Mouse (Mus musculus): Measurements from ENCODE around the gene Dab1.

Gene Dab1

DNA sequence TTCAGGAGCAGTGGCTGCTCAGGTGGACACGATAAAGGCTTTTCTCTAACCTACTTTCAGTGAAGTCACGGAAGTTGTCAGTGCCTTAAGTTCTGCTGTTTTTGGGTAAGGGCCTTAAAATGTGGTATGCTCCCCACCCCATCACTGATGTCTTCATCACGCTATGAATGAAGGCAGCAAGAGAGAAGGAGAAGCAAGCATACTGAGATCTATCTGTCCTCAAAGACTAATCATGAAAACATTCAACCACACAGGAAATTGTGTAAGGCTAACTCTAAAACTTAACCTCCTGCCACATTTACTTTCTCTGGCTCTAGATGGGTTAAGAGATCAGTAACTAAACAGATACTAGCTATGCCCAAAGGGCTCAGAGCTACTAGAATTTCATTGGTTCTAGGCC lies 1050.2 kb downstream of the Dab1 start:
- no peak for DNase-seq (ENCODE audit: low spot score)

DNA sequence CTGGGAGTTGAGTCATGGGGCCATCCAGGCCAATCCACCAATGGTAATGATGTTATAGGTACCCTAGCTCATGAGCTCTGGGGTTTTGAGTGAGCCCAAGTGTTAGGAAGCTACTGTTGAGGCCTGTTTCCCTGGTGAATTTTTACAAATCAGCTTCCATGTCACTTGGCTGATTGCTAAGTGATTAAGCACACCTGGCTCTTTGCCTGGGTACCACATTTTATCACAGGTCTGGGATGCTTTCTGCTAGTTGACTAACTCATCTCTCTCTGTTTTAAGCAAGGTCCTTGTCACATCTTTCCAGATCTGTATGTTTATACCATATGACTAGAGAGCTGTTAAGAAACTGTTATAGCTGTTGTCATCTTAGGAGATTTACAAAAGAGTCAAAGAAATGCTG lies 1051.6 kb downstream of the Dab1 start:
- DNase-seq (ENCODE audit: low spot score): no peak

DNA sequence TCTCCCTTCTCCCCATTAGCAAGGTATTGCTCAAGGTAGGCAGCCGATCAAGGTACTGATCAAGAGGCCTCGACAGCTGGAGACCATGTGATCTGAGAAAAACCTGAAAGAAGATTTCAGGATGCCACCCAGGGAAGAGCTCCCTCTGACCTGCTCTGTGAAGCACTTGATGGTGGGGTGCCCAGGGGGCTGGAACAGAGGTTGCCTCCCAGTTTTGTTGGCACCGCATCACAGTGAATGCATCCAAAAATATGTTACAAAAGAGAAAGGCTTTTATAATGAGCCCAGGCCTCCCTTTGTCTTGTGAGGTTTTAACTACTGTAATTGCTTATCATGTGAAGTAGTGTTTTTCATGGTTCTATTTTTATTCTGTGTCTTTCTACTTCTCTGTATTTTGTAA lies 1054.2 kb downstream of the Dab1 start:
- no peak for DNase-seq (ENCODE audit: low spot score)

DNA sequence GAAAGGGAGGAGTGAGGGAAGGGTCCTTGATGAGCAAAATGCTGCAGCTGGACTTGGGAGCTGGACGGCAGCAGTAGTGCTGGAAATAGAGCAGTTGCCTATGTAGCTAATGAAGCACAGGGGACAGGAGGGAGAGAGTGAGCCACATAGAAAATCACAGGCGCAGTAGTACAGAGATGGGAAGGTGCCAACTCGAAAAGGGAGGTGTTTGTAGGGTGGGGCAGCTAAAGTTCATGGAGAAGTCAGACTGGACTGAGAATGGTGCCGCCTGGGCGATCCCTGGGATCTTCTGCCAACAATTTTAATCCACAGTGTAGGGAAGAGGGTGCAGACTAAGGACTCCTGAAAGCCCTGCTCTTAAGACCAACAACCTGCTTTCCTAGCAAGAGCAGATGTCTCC lies 1055.5 kb downstream of the Dab1 start:
- DNase-seq (ENCODE audit: low spot score): no peak

DNA sequence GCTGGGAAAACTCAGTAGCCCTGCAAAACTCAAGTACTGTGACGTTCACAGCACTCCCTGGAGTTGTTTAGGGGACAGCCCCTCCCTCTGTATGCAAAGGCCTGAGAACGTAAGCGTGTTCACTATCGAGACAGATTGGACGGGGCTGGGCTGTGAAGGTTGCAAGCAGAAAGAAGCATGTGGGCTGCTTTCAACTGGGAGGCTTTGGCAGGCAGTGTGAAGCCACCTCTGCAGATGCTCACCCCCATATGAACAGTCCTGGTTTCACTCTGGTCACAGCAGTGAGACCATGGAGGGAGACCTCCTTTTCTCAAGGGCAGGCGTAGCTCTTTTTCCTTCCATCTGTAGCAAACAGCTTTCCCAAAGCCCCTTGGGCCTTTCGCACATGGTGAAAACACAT lies 1059.1 kb downstream of the Dab1 start:
- DNase-seq (ENCODE audit: low spot score): no peak

DNA sequence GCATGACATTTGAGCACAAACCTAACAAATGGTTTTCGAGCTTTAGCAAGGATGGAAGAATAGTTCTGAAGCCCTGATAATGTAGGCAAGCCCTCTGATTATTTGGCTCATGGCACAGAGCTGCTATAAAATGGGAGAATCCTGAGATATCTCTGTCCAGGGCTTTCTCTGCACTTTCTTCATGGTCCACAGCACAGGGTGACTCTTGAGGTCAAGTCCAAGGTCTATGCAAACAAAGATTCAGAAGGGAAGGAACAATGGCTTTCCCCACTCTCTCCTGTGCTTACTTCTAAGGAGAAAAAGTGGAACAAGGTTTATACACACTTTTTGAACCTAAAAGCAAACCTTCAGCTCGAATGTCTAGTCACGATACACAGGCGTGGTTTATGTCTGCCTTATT lies 1061.3 kb downstream of the Dab1 start:
- DNase-seq (ENCODE audit: low spot score): no peak

DNA sequence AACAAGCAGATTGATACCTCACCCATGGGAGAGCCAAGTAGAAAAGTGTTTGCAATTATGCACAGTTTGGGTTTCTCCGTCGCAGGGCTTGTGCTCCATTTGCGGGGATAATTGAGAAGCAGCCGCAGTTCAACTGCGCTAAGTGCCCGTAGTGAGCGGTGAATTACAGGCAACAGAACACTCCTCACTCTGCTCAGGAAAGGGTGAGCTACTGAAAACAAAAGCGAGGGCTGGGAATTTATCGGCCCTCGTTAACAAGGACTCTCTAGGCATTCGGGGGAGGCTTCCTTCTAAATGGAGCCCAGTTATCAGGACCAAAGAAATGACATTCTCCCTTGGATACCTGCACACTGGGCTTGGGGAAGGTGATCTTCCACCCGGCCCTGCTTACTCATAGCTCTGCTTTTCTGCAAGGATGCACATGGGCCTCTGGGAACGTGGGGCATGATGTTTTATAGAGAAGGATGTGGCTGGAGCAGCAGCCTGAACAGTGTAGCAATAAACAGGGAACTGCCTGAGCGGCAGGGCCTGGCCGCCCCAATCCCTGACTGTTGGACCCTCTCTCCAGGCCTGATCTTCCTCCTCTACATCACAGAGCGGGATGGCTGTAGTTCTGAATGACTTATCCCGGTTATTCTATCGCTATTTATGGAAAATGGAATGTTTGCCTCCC lies 1067.1 kb downstream of the Dab1 start:
- DNase-seq (ENCODE audit: low spot score): no peak

DNA sequence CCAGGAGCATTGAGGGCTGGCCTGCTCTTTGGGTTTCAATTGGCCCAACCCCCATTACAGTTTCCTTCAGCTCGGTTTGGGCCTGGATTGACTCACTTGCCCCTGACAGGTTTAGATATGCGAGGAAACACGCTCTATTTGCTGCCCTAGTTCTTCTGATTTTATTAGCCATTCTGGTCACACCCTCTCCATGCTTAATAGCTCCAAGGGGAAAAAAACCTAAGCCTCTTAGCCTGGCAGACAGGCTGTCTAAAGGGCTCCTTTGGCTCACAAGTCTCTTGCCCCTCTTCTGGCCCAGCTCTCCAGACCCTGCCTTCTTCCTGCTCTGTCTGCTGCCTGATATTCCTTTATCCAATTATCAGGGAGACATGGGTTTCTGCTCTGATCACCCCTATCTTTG lies 1069.9 kb downstream of the Dab1 start:
- DNase-seq (ENCODE audit: low spot score): no peak

DNA sequence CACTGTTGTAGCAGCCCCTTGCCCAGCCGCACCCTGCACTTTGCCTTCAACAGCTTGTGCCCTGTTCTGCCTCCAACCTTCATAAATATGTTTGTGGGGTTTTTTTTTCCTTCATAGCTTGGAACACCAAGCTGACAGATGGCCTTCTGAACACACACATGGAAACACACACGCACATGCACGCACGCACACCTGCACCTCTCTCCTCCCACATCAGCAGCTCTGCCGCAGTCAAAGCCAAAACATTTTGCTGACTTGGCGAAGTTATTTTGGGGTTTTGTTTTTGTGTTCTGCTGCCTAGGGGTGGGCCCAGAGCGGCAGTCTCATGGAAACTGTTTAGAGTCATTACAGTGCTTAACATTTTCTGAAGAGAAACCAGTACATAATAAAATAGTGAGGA lies 1071.9 kb downstream of the Dab1 start:
- no peak for DNase-seq (ENCODE audit: low spot score)

DNA sequence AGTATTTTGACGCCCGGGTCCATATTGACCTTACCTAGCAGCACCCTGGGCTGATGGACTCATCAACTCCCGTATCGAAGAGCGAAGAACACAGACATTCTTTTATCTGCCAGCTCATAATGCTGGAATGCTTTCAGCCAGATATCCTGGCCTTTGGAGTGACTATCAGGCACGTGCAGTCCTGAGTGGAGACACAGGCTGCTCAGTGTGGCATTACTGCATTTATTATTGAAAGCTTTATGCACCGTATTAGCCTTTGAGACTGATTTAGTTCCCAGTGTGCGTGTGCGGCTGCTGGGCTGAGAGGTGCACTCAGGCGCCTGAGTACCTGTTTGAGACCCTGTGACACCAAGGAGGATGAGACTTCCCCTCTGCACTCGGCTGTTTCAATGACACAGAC lies 1075.0 kb downstream of the Dab1 start:
- no peak for DNase-seq (ENCODE audit: low spot score)

DNA sequence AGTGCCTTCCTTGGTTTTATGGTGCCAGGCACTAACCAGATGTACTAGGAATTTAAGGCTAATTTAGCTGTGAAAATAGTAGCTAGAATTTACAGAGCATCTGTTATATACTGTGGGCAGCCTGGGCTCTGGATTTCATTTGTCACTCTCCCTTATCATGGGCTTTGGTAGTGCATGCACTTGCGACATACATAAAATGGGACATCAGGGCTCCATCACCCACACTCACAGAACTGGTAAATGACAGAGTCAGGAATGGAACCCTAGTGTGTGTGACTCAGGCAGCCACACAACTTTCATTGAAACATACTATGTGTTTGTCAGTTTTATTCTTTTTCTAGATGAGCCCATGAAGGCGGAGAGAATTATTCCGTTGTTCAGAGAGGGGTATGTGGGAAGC lies 1077.4 kb downstream of the Dab1 start:
- no peak for DNase-seq (ENCODE audit: low spot score)

DNA sequence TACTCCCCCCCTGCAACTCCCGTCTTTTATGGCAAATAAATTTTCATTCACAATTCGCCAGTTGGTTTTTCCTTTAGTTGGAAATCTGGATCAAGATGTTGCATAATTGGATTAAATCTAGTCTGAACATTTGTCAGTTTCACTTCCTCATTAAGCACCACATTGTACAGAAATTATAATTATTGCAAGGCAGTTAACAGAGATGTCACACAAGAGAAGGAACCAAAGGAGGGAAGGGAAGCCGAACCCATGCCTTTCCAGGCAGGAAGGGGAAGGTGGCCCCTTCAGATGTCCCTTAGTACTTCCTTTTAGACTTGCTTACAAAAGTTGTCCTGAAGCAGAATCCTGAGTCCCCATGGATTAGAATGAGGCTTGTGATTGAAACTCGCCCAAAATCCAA lies 1078.5 kb downstream of the Dab1 start:
- DNase-seq (ENCODE audit: low spot score): no peak

DNA sequence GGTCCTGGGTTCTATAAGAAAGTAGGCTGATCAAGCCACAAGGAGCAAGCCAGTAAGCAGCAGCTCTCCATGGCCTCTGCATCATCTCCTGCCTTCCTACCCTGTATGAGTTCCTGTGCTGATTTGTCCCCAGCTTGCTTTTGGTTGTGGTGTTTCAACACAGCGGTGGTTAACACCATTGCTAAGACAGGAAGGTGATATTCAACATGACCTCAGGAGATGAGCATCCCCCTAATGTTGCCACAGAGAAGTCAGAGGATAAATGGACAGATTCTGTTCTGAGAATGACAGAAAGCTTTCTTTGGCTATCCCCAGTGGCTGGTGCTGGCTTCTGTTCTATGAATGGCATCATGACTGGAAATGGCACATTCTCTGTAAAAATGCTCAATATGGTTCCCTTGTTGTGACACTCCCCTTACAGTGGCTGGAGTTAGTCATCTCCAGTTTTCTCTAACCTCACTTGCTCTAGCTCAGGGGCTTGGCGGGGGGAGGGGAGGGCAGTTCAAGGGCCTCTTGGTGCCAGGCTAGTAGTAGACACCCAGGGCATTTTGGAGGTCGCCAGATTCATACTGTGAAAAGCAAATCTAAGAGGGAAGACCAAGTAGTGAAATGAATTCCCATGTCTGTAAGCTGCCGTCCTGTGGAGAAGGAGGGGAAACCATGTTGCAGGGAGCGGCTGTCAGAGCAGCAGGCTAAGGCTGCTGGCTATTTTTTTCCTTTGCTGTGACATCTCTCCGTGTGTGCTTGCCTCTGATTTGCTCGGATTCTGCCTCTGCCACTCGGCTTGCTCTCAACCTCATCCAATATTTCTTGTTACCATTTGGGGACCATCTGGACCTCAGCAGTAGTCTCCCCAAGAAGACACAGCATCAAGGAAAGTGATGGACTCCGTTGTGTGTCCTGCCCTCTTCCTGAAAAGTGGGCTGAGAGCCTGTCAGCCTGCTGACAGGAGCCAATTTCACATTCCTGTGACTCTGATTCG lies 1086.8 kb downstream of the Dab1 start:
- no peak for DNase-seq (ENCODE audit: low spot score)

DNA sequence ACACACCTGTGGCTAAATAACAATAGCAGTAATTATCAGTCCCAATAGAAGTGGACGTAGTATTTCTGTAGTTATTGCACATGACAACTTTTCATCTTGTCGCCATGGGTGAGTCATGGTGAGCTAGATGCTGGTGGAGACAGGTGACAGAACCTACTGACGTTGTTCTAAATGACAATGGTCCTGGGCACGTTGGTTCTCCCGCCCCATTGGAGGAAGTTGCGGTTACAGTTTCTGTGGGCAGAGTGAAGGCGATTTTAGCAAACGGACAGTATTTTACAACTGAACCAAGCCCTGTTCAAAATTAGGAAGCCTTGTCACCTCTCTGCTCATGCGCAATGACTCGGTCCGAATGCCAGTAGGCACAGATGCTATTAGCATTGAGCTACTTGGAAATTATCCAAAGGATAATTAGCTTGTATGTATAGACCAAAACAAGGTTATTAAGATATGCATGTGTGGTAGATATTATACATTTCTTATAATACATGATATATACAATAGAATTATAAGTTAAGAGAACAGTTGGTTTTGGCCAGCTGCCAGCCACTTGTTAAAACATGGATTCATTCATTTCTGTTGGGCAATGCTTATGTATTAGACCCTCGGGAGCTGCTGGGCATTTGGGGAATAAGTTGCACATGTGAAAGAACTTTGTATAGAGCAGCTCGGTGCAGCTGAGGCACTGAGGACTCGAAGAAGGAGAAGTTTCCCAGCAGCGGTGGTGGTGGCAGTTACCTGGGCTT lies 1093.4 kb downstream of the Dab1 start:
- no peak for DNase-seq (ENCODE audit: low spot score)

DNA sequence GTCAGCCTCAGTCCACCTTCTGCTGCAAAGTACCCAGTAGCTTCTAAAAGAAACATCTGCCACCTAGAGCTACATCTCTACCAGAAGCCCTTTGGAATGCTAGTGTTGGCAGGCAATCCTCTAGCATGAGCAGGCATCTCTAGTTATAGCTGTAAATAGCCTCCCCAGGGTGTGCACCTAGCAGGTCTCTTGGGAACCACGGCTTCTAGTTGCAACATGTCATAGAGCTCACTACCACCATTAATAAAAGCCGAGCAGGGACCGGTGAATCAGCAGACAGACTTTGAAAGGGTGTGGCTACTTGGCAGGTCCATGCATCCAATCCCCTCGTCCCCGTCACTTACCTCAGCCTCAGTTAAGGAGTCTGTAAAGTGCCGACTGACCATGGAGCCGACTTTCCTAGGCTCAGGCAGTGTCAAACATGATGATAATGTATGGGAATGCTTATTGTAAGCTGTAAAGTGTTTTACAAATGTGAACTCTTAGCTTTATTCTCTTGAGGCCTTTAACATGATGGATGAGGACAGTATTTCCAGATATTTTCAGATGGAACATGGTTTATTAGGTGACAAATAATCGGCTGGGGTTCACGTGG lies 1095.9 kb downstream of the Dab1 start:
- no peak for DNase-seq (ENCODE audit: low spot score)

DNA sequence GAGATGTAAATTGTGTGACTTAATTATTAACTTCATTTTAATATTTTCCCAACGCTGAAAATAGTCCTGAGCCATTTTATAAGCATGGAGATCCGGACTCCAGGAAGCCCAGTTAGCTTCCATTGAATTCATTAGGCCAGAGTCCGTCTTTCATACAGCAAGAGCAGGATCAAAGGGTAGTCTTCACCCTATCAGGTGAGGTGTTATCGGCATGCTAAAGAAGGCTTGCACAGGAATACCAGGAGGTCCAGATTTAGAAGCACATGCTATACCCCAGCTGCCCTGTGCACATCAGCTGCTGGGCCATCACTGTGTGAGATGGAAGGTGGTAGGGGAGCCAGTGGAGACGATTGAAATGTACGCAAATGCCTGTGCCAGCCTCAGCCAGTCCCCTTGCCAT lies 1096.7 kb downstream of the Dab1 start:
- DNase-seq (ENCODE audit: low spot score): no peak

DNA sequence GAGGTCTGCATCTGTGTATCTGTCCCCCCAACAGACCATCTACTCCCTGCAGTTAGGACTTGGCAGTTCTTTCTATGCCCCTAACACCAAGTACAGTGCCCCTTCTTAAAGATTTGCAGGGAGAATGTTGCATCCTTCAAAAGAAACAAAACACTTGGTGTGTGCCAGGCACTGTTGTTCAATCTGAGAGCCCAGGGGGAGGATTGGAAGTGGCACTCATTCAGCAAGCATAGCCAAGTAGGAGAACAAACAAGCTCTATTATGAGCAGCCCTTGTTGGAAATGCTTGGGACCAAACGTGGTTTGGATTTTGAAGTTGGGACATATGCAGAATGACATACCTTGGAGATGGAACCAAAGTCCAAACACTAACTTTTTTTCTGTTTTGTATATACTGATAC lies 1097.3 kb downstream of the Dab1 start:
- DNase-seq (ENCODE audit: low spot score): no peak

DNA sequence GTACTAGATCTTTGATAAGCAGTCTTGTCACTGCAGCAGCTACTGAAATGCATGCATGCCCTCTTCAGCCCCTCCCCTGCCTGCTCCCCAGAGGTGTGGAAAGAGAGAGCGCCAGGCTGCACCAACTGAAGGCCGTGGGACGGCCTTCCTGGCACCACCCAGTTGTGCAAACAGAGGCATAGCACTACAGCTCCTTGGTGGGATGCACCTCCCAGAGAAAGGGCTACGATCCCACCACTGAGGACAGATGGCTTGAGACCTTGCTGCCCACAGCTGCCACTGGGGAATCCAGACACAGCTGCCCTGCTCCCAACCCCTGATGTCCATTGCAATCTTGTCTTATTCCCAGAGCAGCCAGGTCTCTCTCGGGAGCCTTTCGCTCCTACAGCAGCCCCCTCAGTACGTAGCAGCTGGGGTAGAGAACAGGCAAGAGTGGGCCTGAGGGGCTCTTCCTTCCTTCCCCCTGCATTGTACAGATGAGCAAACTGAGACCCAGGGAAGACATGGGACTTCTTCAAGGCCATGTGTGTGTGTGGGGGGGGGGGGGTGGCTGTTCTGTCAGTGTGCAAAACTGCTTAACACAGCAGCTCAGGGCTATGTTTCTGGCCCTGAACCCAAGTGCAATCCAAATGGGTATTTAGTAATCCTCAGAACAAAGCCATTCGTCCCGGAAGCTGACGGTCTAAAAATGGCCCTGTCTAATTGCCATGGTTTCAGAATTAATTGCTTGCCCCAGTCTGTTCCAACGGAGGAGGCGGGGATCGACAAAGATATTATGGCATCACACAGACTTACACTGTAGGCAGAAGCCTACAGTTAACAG lies 1100.0 kb downstream of the Dab1 start:
- DNase-seq (ENCODE audit: low spot score): no peak

DNA sequence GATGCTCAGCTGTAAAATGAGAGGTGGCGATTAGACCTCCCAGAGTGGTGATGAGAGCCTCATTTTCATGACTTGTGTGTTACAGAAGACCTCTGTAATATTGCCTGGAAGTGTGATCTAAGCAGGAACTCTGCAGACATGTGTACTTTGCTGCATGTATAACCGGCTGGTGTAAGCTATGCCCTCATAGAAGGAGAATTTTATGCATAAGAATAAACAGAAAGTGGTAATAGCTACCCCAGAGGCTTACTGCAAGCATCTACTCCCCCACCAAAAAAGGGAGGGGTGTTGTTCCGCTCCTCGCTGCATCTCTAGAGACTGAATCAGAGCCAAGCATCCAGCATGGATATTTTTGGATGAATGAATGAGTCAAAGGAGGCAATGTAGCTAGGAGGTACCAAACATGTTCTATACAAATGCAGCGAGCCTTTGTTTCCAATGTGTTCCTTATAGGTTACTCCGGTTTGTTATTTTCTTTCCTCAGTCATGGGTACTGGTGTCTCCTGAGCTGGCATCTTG lies 1104.4 kb downstream of the Dab1 start:
- no peak for DNase-seq (ENCODE audit: low spot score)

DNA sequence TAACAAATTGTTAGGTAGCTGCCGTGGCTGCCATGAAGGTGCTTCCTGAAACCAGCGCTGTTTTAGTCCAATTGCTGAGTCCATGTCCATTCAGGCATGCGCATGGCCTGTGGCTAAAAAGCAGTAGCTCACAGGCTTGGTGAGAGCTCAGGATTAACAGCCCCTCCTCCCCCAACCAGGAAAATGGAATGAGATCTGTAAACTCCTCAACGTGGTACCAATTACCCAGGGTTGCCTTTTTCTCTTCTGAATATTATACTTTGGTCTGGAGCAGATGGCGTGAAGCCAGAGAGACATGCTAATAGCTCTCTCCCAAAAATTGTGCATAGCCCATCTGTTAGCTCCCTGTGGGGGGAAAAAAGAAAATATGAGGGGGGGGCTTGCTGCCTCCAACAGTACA lies 1105.1 kb downstream of the Dab1 start:
- DNase-seq (ENCODE audit: low spot score): no peak

DNA sequence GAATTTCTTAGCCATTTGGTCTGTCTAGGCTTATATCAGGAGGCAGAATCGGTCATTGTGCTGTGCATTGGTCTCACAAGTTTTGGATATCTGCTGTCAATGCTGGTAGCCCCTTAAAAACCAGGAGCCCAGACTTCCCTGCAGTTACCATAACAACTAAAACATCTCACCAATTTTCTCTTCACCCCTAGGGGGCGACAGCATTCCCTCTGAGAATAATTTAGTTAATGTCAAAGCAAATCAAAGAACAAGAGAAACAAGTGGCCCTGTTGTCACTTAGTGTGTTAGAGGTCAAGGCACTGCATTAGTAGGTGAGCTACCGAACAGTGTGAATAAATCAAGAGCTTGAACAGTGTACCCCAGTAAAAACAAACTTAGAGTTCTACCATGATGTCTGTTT lies 1106.5 kb downstream of the Dab1 start:
- DNase-seq (ENCODE audit: low spot score): no peak
